Mouse (Mus musculus): Measurements from ENCODE around the gene Ano6. TPM values are rescaled to one million over a fixed set of nuclear protein-coding genes. Genes with fewer than 3 reads are reported as not detected.

Gene Ano6
- polyA plus RNA-seq, 1 experiment from 2014 or later = 8.4 TPM

- H3K4me1 ChIP-seq (replicated peaks) = peaks cover 38% of the 10 kb centered on the region
- H3K9me3 ChIP-seq (replicated peaks) = no peaks in the 10 kb centered on the region
- no peak overlapping the region for H3K9ac ChIP-seq
- H3K36me3 ChIP-seq (replicated peaks) = no peaks in the 10 kb centered on the region
- ATAC-seq (ENCODE audit: insufficient read depth) = no peak
- no peak overlapping the region for H3K27ac ChIP-seq (replicated peaks)
- WGBS (ENCODE audit: insufficient replicate concordance) = 54% methylated on average over 5 of the region's 5 CpGs
- no peak overlapping the region for H3K4me2 ChIP-seq
- H3K4me3 ChIP-seq (replicated peaks) = no peak overlapping the region
- no peaks in the 10 kb centered on the region for H3K27me3 ChIP-seq
These were observed 9.0 kb downstream of the Ano6 start for GRCm38 (mm10) chr15:95799632-95800031.

GRCm38 (mm10) chr15:95800051-95800450 is 9.4 kb downstream of the Ano6 start:
- no peak overlapping the region for H3K27ac ChIP-seq (replicated peaks)
- no peaks in the 10 kb centered on the region for H3K9me3 ChIP-seq (replicated peaks)
- H3K27me3 ChIP-seq = no peaks in the 10 kb centered on the region
- ATAC-seq (ENCODE audit: insufficient read depth) = no peak
- H3K9ac ChIP-seq = no peak overlapping the region
- H3K4me2 ChIP-seq = no peak overlapping the region
- no peak overlapping the region for H3K4me3 ChIP-seq (replicated peaks)
- no peaks in the 10 kb centered on the region for H3K36me3 ChIP-seq (replicated peaks)
- H3K4me1 ChIP-seq (replicated peaks) = peaks cover 38% of the 10 kb centered on the region

GRCm38 (mm10) chr15:95801261-95801979 is 10.8 kb downstream of the Ano6 start:
- 70% methylated on average over 21 of the region's 21 CpGs for WGBS (ENCODE audit: insufficient replicate concordance)

GRCm38 (mm10) chr15:95802140-95802539 is 11.5 kb downstream of the Ano6 start:
- no peak overlapping the region for H3K27ac ChIP-seq (replicated peaks)
- H3K4me2 ChIP-seq = no peak overlapping the region
- no peak for ATAC-seq (ENCODE audit: insufficient read depth)
- no peaks in the 10 kb centered on the region for H3K9me3 ChIP-seq (replicated peaks)
- H3K9ac ChIP-seq = no peak overlapping the region
- no peak overlapping the region for H3K4me3 ChIP-seq (replicated peaks)
- H3K36me3 ChIP-seq (replicated peaks) = no peaks in the 10 kb centered on the region
- H3K27me3 ChIP-seq = no peaks in the 10 kb centered on the region
- peaks cover 33% of the 10 kb centered on the region for H3K4me1 ChIP-seq (replicated peaks)
- 67% methylated on average over 6 of the region's 6 CpGs for WGBS (ENCODE audit: insufficient replicate concordance)

More at GRCm38 (mm10) chr15:95801261-95801979, 10.8 kb downstream of the Ano6 start:
- H3K27ac ChIP-seq (replicated peaks) = no peak overlapping the region
- no peaks in the 10 kb centered on the region for H3K9me3 ChIP-seq (replicated peaks)
- no peaks in the 10 kb centered on the region for H3K27me3 ChIP-seq
- H3K36me3 ChIP-seq (replicated peaks) = no peaks in the 10 kb centered on the region
- peaks cover 34% of the 10 kb centered on the region for H3K4me1 ChIP-seq (replicated peaks)
- H3K4me2 ChIP-seq = no peak overlapping the region
- H3K4me3 ChIP-seq (replicated peaks) = no peak overlapping the region
- ATAC-seq (ENCODE audit: insufficient read depth) = no peak
- no peak overlapping the region for H3K9ac ChIP-seq

GRCm38 (mm10) chr15:95802762-95803161 is 12.1 kb downstream of the Ano6 start:
- ATAC-seq (ENCODE audit: insufficient read depth) = no peak
- peaks cover 30% of the 10 kb centered on the region for H3K4me1 ChIP-seq (replicated peaks)
- H3K27me3 ChIP-seq = no peaks in the 10 kb centered on the region
- H3K27ac ChIP-seq (replicated peaks) = no peak overlapping the region
- no peak overlapping the region for H3K9ac ChIP-seq
- WGBS (ENCODE audit: insufficient replicate concordance) = 72% methylated on average over 2 of the region's 2 CpGs
- H3K4me2 ChIP-seq = no peak overlapping the region
- H3K36me3 ChIP-seq (replicated peaks) = no peaks in the 10 kb centered on the region
- H3K4me3 ChIP-seq (replicated peaks) = no peak overlapping the region
- H3K9me3 ChIP-seq (replicated peaks) = no peaks in the 10 kb centered on the region

- ATAC-seq (ENCODE audit: insufficient read depth) = no peak
- Histone ChIP-seq H3K9ac (no peak overlapping the region), H3K9me3 (replicated peaks) (no peaks in the 10 kb centered on the region), H3K27me3 (no peaks in the 10 kb centered on the region), H3K36me3 (replicated peaks) (no peaks in the 10 kb centered on the region), H3K27ac (replicated peaks) (no peak overlapping the region), H3K4me1 (replicated peaks) (peaks cover 35% of the 10 kb centered on the region; the same call in 1 of the 2 replicates), H3K4me2 (no peak overlapping the region), H3K4me3 (replicated peaks) (no peak overlapping the region)
- WGBS (ENCODE audit: insufficient replicate concordance) = 58% methylated on average over 3 of the region's 3 CpGs
These were observed 12.8 kb downstream of the Ano6 start for GRCm38 (mm10) chr15:95803484-95803883.

GRCm38 (mm10) chr15:95804255-95804654 is 13.6 kb downstream of the Ano6 start:
- Histone ChIP-seq H3K9me3 (replicated peaks) (no peaks in the 10 kb centered on the region), H3K36me3 (replicated peaks) (no peaks in the 10 kb centered on the region), H3K27me3 (no peaks in the 10 kb centered on the region), H3K9ac (no peak overlapping the region), H3K4me2 (no peak overlapping the region), H3K4me1 (replicated peaks) (peaks cover 35% of the 10 kb centered on the region; the same call in 1 of the 2 replicates), H3K4me3 (replicated peaks) (no peak overlapping the region), H3K27ac (replicated peaks) (no peak overlapping the region)
- WGBS (ENCODE audit: insufficient replicate concordance) = 40% methylated on average over 7 of the region's 7 CpGs
- no peak for ATAC-seq (ENCODE audit: insufficient read depth)

- no peaks in the 10 kb centered on the region for H3K36me3 ChIP-seq (replicated peaks)
- peaks cover 35% of the 10 kb centered on the region; the same call in 1 of the 2 replicates for H3K4me1 ChIP-seq (replicated peaks)
- H3K9ac ChIP-seq = no peak overlapping the region
- no peak overlapping the region for H3K27ac ChIP-seq (replicated peaks)
- 51% methylated on average over 5 of the region's 5 CpGs for WGBS (ENCODE audit: insufficient replicate concordance)
- no peaks in the 10 kb centered on the region for H3K9me3 ChIP-seq (replicated peaks)
- ATAC-seq (ENCODE audit: insufficient read depth) = no peak
- no peak overlapping the region for H3K4me3 ChIP-seq (replicated peaks)
- no peaks in the 10 kb centered on the region for H3K27me3 ChIP-seq
- no peak overlapping the region for H3K4me2 ChIP-seq
These were observed 14.4 kb downstream of the Ano6 start for GRCm38 (mm10) chr15:95805022-95805471.

- Histone ChIP-seq H3K4me1 (replicated peaks) (peaks cover 27% of the 10 kb centered on the region; the same call in 1 of the 2 replicates), H3K4me3 (replicated peaks) (no peak overlapping the region), H3K9me3 (replicated peaks) (no peaks in the 10 kb centered on the region), H3K27ac (replicated peaks) (no peak overlapping the region), H3K4me2 (no peak overlapping the region), H3K9ac (no peak overlapping the region), H3K27me3 (no peaks in the 10 kb centered on the region), H3K36me3 (replicated peaks) (0 out of 2 replicates have a peak, but pooled peaks cover 2% of the 10 kb centered on the region)
- ATAC-seq (ENCODE audit: insufficient read depth) = no peak
- 11% methylated on average over 3 of the region's 3 CpGs for WGBS (ENCODE audit: insufficient replicate concordance)
These were observed 17.3 kb downstream of the Ano6 start for GRCm38 (mm10) chr15:95807908-95808307.

GRCm38 (mm10) chr15:95810357-95810761 is 19.7 kb downstream of the Ano6 start:
- H3K4me3 ChIP-seq (replicated peaks) = no peak overlapping the region
- H3K27ac ChIP-seq (replicated peaks) = no peak overlapping the region
- no peaks in the 10 kb centered on the region for H3K27me3 ChIP-seq
- ATAC-seq (ENCODE audit: insufficient read depth) = no peak
- H3K36me3 ChIP-seq (replicated peaks) = 0 out of 2 replicates have a peak, but pooled peaks cover 4% of the 10 kb centered on the region
- WGBS (ENCODE audit: insufficient replicate concordance) = 74% methylated on average over 4 of the region's 4 CpGs
- H3K9ac ChIP-seq = no peak overlapping the region
- peaks cover 11% of the 10 kb centered on the region; the same call in 1 of the 2 replicates for H3K4me1 ChIP-seq (replicated peaks)
- H3K9me3 ChIP-seq (replicated peaks) = no peaks in the 10 kb centered on the region
- no peak overlapping the region for H3K4me2 ChIP-seq

GRCm38 (mm10) chr15:95812821-95813571 is 22.4 kb downstream of the Ano6 start:
- ATAC-seq (ENCODE audit: insufficient read depth) = no peak
- no peak overlapping the region for H3K4me2 ChIP-seq
- no peak overlapping the region for H3K4me3 ChIP-seq (replicated peaks)
- 71% methylated on average over 8 of the region's 8 CpGs for WGBS (ENCODE audit: insufficient replicate concordance)
- no peak overlapping the region for H3K27ac ChIP-seq (replicated peaks)
- H3K36me3 ChIP-seq (replicated peaks) = 0 out of 2 replicates have a peak, but pooled peaks cover 4% of the 10 kb centered on the region
- H3K9ac ChIP-seq = no peak overlapping the region
- H3K9me3 ChIP-seq (replicated peaks) = no peaks in the 10 kb centered on the region
- H3K4me1 ChIP-seq (replicated peaks) = peaks cover 5% of the 10 kb centered on the region; the same call in 1 of the 2 replicates
- H3K27me3 ChIP-seq = no peaks in the 10 kb centered on the region

Measured in liver, embryonic 15.5 days (tissue).